Mouse (Mus musculus): ENCODE data around the gene Akr7a5. TPM values are rescaled to one million over a fixed set of nuclear protein-coding genes. Genes with fewer than 3 reads are reported as not detected.

Gene Akr7a5
- polyA plus RNA-seq, 1 experiment from 2014 or later: 166 TPM

GRCm38 (mm10) chr4:139302241-139302640 lies 8.3 kb upstream of the Akr7a5 start:
- Histone ChIP-seq H3K9me3 (replicated peaks) (no peaks in the 10 kb centered on the region), H3K36me3 (peaks cover 62% of the 10 kb centered on the region), H3K27me3 (no peaks in the 10 kb centered on the region), H3K4me3 (replicated peaks) (no peak overlapping the region), H3K4me2 (no peak overlapping the region), H3K9ac (no peak overlapping the region; the same call in 1 of the 2 replicates), H3K27ac (no peak overlapping the region), H3K4me1 (no peaks in the 10 kb centered on the region)
- WGBS: 69% methylated on average over 5 of the region's 5 CpGs
- ATAC-seq (replicated peaks; ENCODE audit: low FRiP score): no peak

GRCm38 (mm10) chr4:139305521-139305920 lies 5.0 kb upstream of the Akr7a5 start:
- 90% methylated on average over 3 of the region's 3 CpGs for WGBS
- Histone ChIP-seq H3K4me3 (replicated peaks) (no peak overlapping the region), H3K27me3 (no peaks in the 10 kb centered on the region), H3K36me3 (peaks cover 39% of the 10 kb centered on the region), H3K27ac (no peak overlapping the region), H3K4me1 (peaks cover 15% of the 10 kb centered on the region), H3K4me2 (no peak overlapping the region), H3K9ac (no peak overlapping the region), H3K9me3 (replicated peaks) (no peaks in the 10 kb centered on the region)
- ATAC-seq (replicated peaks; ENCODE audit: low FRiP score): no peak

- ATAC-seq (replicated peaks; ENCODE audit: low FRiP score): no peak
- H3K9me3 ChIP-seq (replicated peaks): no peaks in the 10 kb centered on the region
- no peak overlapping the region for H3K4me2 ChIP-seq
- no peak overlapping the region for H3K27ac ChIP-seq
- peaks cover 30% of the 10 kb centered on the region for H3K4me1 ChIP-seq
- H3K36me3 ChIP-seq: peaks cover 15% of the 10 kb centered on the region; the same call in 1 of the 2 replicates
- 87% methylated on average over 5 of the region's 5 CpGs for WGBS
- no peaks in the 10 kb centered on the region for H3K27me3 ChIP-seq
- no peak overlapping the region for H3K4me3 ChIP-seq (replicated peaks)
- no peak overlapping the region for H3K9ac ChIP-seq
Observed at GRCm38 (mm10) chr4:139307916-139308315, 2.6 kb upstream of the Akr7a5 start.

GRCm38 (mm10) chr4:139309651-139310050 lies 893 bp upstream of the Akr7a5 start:
- Histone ChIP-seq H3K4me1 (peaks cover 30% of the 10 kb centered on the region), H3K27ac (peak overlapping the region; percentile 93; the same call in 1 of the 2 replicates), H3K36me3 (peaks cover 19% of the 10 kb centered on the region), H3K9me3 (replicated peaks) (no peaks in the 10 kb centered on the region), H3K27me3 (no peaks in the 10 kb centered on the region), H3K9ac (peak overlapping the region; percentile 97), H3K4me3 (replicated peaks) (peak overlapping the region; percentile 94), H3K4me2 (peak overlapping the region; percentile 95)
- ATAC-seq (replicated peaks; ENCODE audit: low FRiP score): no peak
- WGBS: 22% methylated on average over 6 of the region's 6 CpGs

- ATAC-seq (replicated peaks; ENCODE audit: low FRiP score): peak; percentile 81; the same call in 1 of the 2 replicates
- Histone ChIP-seq H3K9me3 (replicated peaks) (no peaks in the 10 kb centered on the region), H3K27ac (peak overlapping the region; percentile 93), H3K27me3 (no peaks in the 10 kb centered on the region), H3K4me2 (peak overlapping the region; percentile 95), H3K9ac (peak overlapping the region; percentile 97), H3K4me3 (replicated peaks) (peak overlapping the region; percentile 94), H3K4me1 (peaks cover 30% of the 10 kb centered on the region), H3K36me3 (peaks cover 28% of the 10 kb centered on the region)
- under 1% methylated on average over 53 of the region's 53 CpGs for WGBS
Observed at GRCm38 (mm10) chr4:139310899-139311701, 556 bp downstream of the Akr7a5 start.

DNA sequence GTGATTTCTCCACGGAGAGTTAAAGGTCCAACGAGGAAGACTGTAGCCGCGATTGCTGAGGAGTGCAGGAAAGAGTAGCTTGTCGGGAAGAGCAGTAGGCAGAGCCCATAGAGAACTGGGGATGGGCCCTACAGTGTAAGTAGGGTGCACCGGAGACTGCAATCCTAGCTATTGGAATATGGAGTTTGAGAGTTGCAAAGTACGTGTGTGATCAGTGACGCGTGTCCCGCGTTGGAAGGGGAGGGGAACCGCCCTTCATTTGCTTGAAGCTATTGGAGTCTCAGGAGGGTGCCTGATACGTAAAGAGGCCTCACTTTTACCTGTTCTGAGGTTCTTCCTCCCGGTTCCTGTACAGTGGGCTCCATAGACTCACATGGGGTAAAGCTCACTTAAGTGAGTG lies 1.2 kb downstream of the Akr7a5 start:
- Histone ChIP-seq H3K9me3 (replicated peaks) (no peaks in the 10 kb centered on the region), H3K36me3 (peaks cover 28% of the 10 kb centered on the region), H3K4me1 (peaks cover 30% of the 10 kb centered on the region), H3K9ac (peak overlapping the region; percentile 97), H3K4me2 (peak overlapping the region; percentile 95), H3K27ac (peak overlapping the region; percentile 93), H3K4me3 (replicated peaks) (peak overlapping the region; percentile 94), H3K27me3 (no peaks in the 10 kb centered on the region)
- 6% methylated on average over 14 of the region's 14 CpGs for WGBS
- 0 out of 2 replicates have a peak, but pooled peaks have one; percentile 12 for ATAC-seq (replicated peaks; ENCODE audit: low FRiP score)

- 73% methylated on average over 4 of the region's 4 CpGs for WGBS
- H3K4me2 ChIP-seq: peak overlapping the region; percentile 95; the same call in 1 of the 2 replicates
- no peaks in the 10 kb centered on the region for H3K9me3 ChIP-seq (replicated peaks)
Observed at GRCm38 (mm10) chr4:139312632-139313031, 2.1 kb downstream of the Akr7a5 start.

DNA sequence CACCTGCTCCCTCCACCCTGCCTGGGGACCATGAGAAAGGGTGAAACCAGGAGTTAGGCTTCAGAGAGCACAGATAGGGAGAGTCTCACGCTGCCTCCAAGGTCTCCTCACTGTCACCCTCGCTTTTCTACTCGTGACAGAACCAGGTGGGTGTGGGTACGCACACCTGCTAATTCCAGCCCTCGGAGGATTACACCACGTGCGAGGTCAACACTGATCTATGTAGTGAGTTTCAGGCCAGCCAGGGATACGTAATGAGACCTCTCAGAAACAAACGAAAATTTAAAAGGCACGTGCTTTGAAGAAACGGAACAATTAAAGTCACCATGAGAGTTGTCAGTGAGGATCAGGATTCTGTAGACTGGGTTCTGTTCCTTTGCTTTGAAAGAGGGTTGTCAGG lies 7.9 kb downstream of the Akr7a5 start:
- peaks cover 63% of the 10 kb centered on the region for H3K36me3 ChIP-seq
- no peak for ATAC-seq (replicated peaks; ENCODE audit: low FRiP score)

More at GRCm38 (mm10) chr4:139312632-139313031, 2.1 kb downstream of the Akr7a5 start:
- Histone ChIP-seq H3K27ac (no peak overlapping the region), H3K4me3 (replicated peaks) (no peak overlapping the region; the same call in 1 of the 2 replicates), H3K9ac (no peak overlapping the region), H3K27me3 (no peaks in the 10 kb centered on the region), H3K4me1 (peaks cover 30% of the 10 kb centered on the region), H3K36me3 (peaks cover 38% of the 10 kb centered on the region)
- ATAC-seq (replicated peaks; ENCODE audit: low FRiP score): no peak

GRCm38 (mm10) chr4:139319740-139320139 lies 9.2 kb downstream of the Akr7a5 start:
- H3K9ac ChIP-seq: no peak overlapping the region
- no peak for ATAC-seq (replicated peaks; ENCODE audit: low FRiP score)
- WGBS: 88% methylated on average over 4 of the region's 4 CpGs
- H3K4me1 ChIP-seq: no peaks in the 10 kb centered on the region
- no peak overlapping the region for H3K4me3 ChIP-seq (replicated peaks)
- H3K27ac ChIP-seq: no peak overlapping the region
- H3K4me2 ChIP-seq: no peak overlapping the region
- H3K27me3 ChIP-seq: no peaks in the 10 kb centered on the region
- no peaks in the 10 kb centered on the region for H3K9me3 ChIP-seq (replicated peaks)
- H3K36me3 ChIP-seq: peaks cover 53% of the 10 kb centered on the region

More for the DNA sequence above, 7.9 kb downstream of the Akr7a5 start:
- Histone ChIP-seq H3K9ac (no peak overlapping the region), H3K4me3 (replicated peaks) (no peak overlapping the region), H3K27me3 (no peaks in the 10 kb centered on the region), H3K9me3 (replicated peaks) (no peaks in the 10 kb centered on the region), H3K4me1 (no peaks in the 10 kb centered on the region; the same call in 1 of the 2 replicates), H3K4me2 (no peak overlapping the region), H3K27ac (no peak overlapping the region)
- WGBS: 92% methylated on average over 11 of the region's 11 CpGs

DNA sequence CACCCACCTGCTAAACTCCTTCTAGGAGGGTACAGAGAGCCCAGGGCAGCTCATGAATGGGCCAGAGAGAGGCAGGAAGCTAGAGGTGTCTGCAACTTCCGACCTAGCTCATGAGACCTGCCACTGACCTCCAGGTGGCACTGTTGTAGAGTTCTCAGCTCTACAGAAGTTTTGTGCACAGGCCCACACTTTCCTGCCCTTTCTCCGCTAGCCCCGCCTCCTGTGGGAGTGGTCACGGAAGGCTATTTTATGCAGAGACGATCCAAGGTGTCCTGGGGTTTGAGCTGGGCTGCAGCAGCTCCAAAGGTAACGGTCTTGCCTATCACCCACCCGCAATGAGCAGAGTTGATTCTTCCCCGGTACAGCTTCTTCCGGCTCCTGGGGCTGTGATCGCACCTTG lies 20.1 kb downstream of the Akr7a5 start:
- 0 out of 2 replicates have a peak, but pooled peaks cover 8% of the 10 kb centered on the region for H3K4me1 ChIP-seq
- peak overlapping the region; percentile 31 for H3K4me3 ChIP-seq (replicated peaks)
- no peak overlapping the region for H3K27ac ChIP-seq
- peak; percentile 86; the same call in 1 of the 2 replicates for ATAC-seq (replicated peaks; ENCODE audit: low FRiP score)
- no peaks in the 10 kb centered on the region for H3K9me3 ChIP-seq (replicated peaks)
- H3K27me3 ChIP-seq: no peaks in the 10 kb centered on the region
- H3K9ac ChIP-seq: no peak overlapping the region
- peak overlapping the region; percentile 57 for H3K4me2 ChIP-seq
- H3K36me3 ChIP-seq: no peaks in the 10 kb centered on the region
- 5% methylated on average over 10 of the region's 10 CpGs for WGBS

GRCm38 (mm10) chr4:139334631-139335295 lies 24.2 kb downstream of the Akr7a5 start:
- 62% methylated on average over 6 of the region's 9 CpGs for WGBS
- H3K9me3 ChIP-seq (replicated peaks): no peaks in the 10 kb centered on the region
- peaks cover 9% of the 10 kb centered on the region for H3K27me3 ChIP-seq
- peak overlapping the region; percentile 45; the same call in 1 of the 2 replicates for H3K27ac ChIP-seq
- no peak overlapping the region for H3K4me3 ChIP-seq (replicated peaks)
- H3K9ac ChIP-seq: no peak overlapping the region
- no peak for ATAC-seq (replicated peaks; ENCODE audit: low FRiP score)
- H3K36me3 ChIP-seq: no peaks in the 10 kb centered on the region
- H3K4me2 ChIP-seq: no peak overlapping the region
- peaks cover 14% of the 10 kb centered on the region for H3K4me1 ChIP-seq

DNA sequence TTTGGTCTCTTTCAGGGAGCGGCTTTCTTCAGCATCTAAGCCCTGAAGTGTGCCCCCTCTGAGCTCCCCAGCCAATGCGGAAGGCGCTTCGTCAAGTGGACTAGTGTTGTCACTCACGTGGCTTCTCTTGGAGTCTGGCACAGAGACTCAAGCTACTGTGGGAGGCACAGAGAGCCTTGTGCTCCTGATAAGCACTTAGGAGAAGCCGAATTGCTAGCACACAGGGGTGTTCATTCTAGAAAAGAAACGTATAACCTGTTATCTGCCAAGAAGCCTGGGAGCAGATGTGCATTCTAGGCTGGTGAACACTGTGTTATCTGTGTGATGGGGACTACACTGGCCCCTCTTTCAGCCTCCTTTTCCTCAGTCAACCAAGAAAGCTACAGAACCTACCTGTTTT lies 25.0 kb downstream of the Akr7a5 start:
- no peak overlapping the region for H3K9ac ChIP-seq
- WGBS: 69% methylated on average over 7 of the region's 7 CpGs
- H3K4me2 ChIP-seq: no peak overlapping the region
- H3K9me3 ChIP-seq (replicated peaks): no peaks in the 10 kb centered on the region
- no peaks in the 10 kb centered on the region for H3K36me3 ChIP-seq
- peak; percentile 52 for ATAC-seq (replicated peaks; ENCODE audit: low FRiP score)
- H3K4me1 ChIP-seq: peaks cover 13% of the 10 kb centered on the region
- no peak overlapping the region for H3K4me3 ChIP-seq (replicated peaks)
- peaks cover 9% of the 10 kb centered on the region for H3K27me3 ChIP-seq
- peak overlapping the region; percentile 45 for H3K27ac ChIP-seq

Data from kidney, embryonic 15.5 days (tissue).